Mouse (Mus musculus): ENCODE measurements around the gene Elof1. TPM values are rescaled to one million over a fixed set of nuclear protein-coding genes. Genes with fewer than 3 reads are reported as not detected.
"Not testable (repeated sequence)": the region's sequence is repeated elsewhere in the genome, so short reads cannot be mapped to it uniquely, and the experiment has no call there.

Gene Elof1
- polyA plus RNA-seq, 1 experiment from 2014 or later, result 173 TPM

GRCm38 (mm10) chr9:22153810-22154209, 36.8 kb upstream of the Elof1 start:
- no peak for ATAC-seq (ENCODE audit: insufficient number of reproducible peaks, low FRiP score, low TSS enrichment, low read depth)
- Histone ChIP-seq H3K27me3 (no peaks in the 10 kb centered on the region), H3K4me1 (peaks cover 21% of the 10 kb centered on the region), H3K27ac (no peak overlapping the region), H3K9ac (no peak overlapping the region), H3K4me2 (no peak overlapping the region), H3K4me3 (no peak overlapping the region), H3K9me3 (no peaks in the 10 kb centered on the region), H3K36me3 (no peaks in the 10 kb centered on the region; the same call in 1 of the 2 replicates)
- 88% methylated on average over 3 of the region's 3 CpGs for WGBS

GRCm38 (mm10) chr9:22150946-22151345, 34.0 kb upstream of the Elof1 start:
- no peaks in the 10 kb centered on the region for H3K9me3 ChIP-seq
- 87% methylated on average over 2 of the region's 2 CpGs for WGBS
- no peaks in the 10 kb centered on the region for H3K27me3 ChIP-seq
- no peak overlapping the region for H3K4me2 ChIP-seq
- peaks cover 4% of the 10 kb centered on the region for H3K4me1 ChIP-seq
- H3K27ac ChIP-seq, result no peak overlapping the region
- no peak overlapping the region for H3K9ac ChIP-seq
- no peaks in the 10 kb centered on the region for H3K36me3 ChIP-seq
- H3K4me3 ChIP-seq, result no peak overlapping the region
- ATAC-seq (ENCODE audit: insufficient number of reproducible peaks, low FRiP score, low TSS enrichment, low read depth), result no peak

GRCm38 (mm10) chr9:22150249-22150693, 33.3 kb upstream of the Elof1 start:
- not testable (repeated sequence) for H3K4me3 ChIP-seq; ATAC-seq (ENCODE audit: insufficient number of reproducible peaks, low FRiP score, low TSS enrichment, low read depth); H3K27ac ChIP-seq; H3K4me2 ChIP-seq; H3K4me1 ChIP-seq; H3K36me3 ChIP-seq; H3K9ac ChIP-seq; H3K27me3 ChIP-seq; H3K9me3 ChIP-seq
- WGBS, result 79% methylated on average over 7 of the region's 7 CpGs

GRCm38 (mm10) chr9:22149426-22150248, 32.7 kb upstream of the Elof1 start:
- Histone ChIP-seq H3K4me2 (no peak overlapping the region), H3K27ac (no peak overlapping the region), H3K27me3 (no peaks in the 10 kb centered on the region), H3K4me1 (no peaks in the 10 kb centered on the region), H3K9me3 (no peaks in the 10 kb centered on the region), H3K4me3 (no peak overlapping the region), H3K9ac (no peak overlapping the region), H3K36me3 (no peaks in the 10 kb centered on the region)
- ATAC-seq (ENCODE audit: insufficient number of reproducible peaks, low FRiP score, low TSS enrichment, low read depth), result no peak
- 68% methylated on average over 20 of the region's 20 CpGs for WGBS

GRCm38 (mm10) chr9:22144304-22144965, 27.5 kb upstream of the Elof1 start:
- WGBS, result 77% methylated on average over 8 of the region's 8 CpGs
- Histone ChIP-seq H3K4me1 (no peaks in the 10 kb centered on the region), H3K9ac (no peak overlapping the region), H3K9me3 (no peaks in the 10 kb centered on the region), H3K4me2 (no peak overlapping the region), H3K27me3 (no peaks in the 10 kb centered on the region), H3K4me3 (no peak overlapping the region), H3K27ac (no peak overlapping the region), H3K36me3 (no peaks in the 10 kb centered on the region)
- no peak for ATAC-seq (ENCODE audit: insufficient number of reproducible peaks, low FRiP score, low TSS enrichment, low read depth)

GRCm38 (mm10) chr9:22143108-22144037, 26.4 kb upstream of the Elof1 start:
- Histone ChIP-seq H3K9me3 (no peaks in the 10 kb centered on the region), H3K4me3 (no peak overlapping the region), H3K4me1 (no peaks in the 10 kb centered on the region), H3K27me3 (no peaks in the 10 kb centered on the region), H3K36me3 (no peaks in the 10 kb centered on the region), H3K4me2 (no peak overlapping the region), H3K27ac (no peak overlapping the region), H3K9ac (no peak overlapping the region)
- WGBS, result 50% methylated on average over 17 of the region's 17 CpGs
- ATAC-seq (ENCODE audit: insufficient number of reproducible peaks, low FRiP score, low TSS enrichment, low read depth), result no peak; the same call in 1 of the 2 replicates

GRCm38 (mm10) chr9:22139746-22140145, 22.8 kb upstream of the Elof1 start:
- no peak overlapping the region for H3K4me2 ChIP-seq
- whole genome bisulfite sequencing, result 83% methylated on average over 5 of the region's 5 CpGs
- no peaks in the 10 kb centered on the region for H3K27me3 ChIP-seq
- no peak overlapping the region for H3K4me3 ChIP-seq
- no peaks in the 10 kb centered on the region for H3K9me3 ChIP-seq
- no peaks in the 10 kb centered on the region for H3K36me3 ChIP-seq
- no peak overlapping the region for H3K27ac ChIP-seq
- no peak for ATAC-seq (ENCODE audit: insufficient number of reproducible peaks, low FRiP score, low TSS enrichment, low read depth)
- no peaks in the 10 kb centered on the region for H3K4me1 ChIP-seq
- H3K9ac ChIP-seq, result no peak overlapping the region

- Histone ChIP-seq H3K4me3 (no peak overlapping the region), H3K9ac (no peak overlapping the region), H3K27me3 (no peaks in the 10 kb centered on the region), H3K4me2 (no peak overlapping the region), H3K9me3 (no peaks in the 10 kb centered on the region), H3K27ac (no peak overlapping the region), H3K36me3 (no peaks in the 10 kb centered on the region), H3K4me1 (no peaks in the 10 kb centered on the region)
- 30% methylated on average over 2 of the region's 2 CpGs for WGBS
- ATAC-seq (ENCODE audit: insufficient number of reproducible peaks, low FRiP score, low TSS enrichment, low read depth), result no peak
These were observed 21.5 kb upstream of the Elof1 start for GRCm38 (mm10) chr9:22138480-22138879.

- H3K9me3 ChIP-seq, result no peaks in the 10 kb centered on the region
- H3K4me3 ChIP-seq, result no peak overlapping the region
- H3K27me3 ChIP-seq, result 0 out of 2 replicates have a peak, but pooled peaks cover under 1% of the 10 kb centered on the region
- no peaks in the 10 kb centered on the region for H3K36me3 ChIP-seq
- no peak overlapping the region for H3K4me2 ChIP-seq
- peaks cover 2% of the 10 kb centered on the region for H3K4me1 ChIP-seq
- no peak for ATAC-seq (ENCODE audit: insufficient number of reproducible peaks, low FRiP score, low TSS enrichment, low read depth)
- H3K27ac ChIP-seq, result no peak overlapping the region
- 16% methylated on average over 23 of the region's 23 CpGs for WGBS
- no peak overlapping the region for H3K9ac ChIP-seq
These were observed 20.0 kb upstream of the Elof1 start for GRCm38 (mm10) chr9:22136765-22137547.

- no peaks in the 10 kb centered on the region for H3K9me3 ChIP-seq
- peaks cover 12% of the 10 kb centered on the region for H3K4me1 ChIP-seq
- no peak within 1 kb of the TSS for H3K9ac ChIP-seq
- H3K4me2 ChIP-seq, result no peak within 1 kb of the TSS
- ATAC-seq (ENCODE audit: insufficient number of reproducible peaks, low FRiP score, low TSS enrichment, low read depth), result no peak
- peaks cover 7% of the 10 kb centered on the region for H3K27me3 ChIP-seq
- H3K27ac ChIP-seq, result no peak within 1 kb of the TSS
- H3K36me3 ChIP-seq, result no peaks in the 10 kb centered on the region
- 76% methylated on average over 7 of the region's 7 CpGs for WGBS
- H3K4me3 ChIP-seq, result no peak within 1 kb of the TSS
These were observed 18.8 kb upstream of the Elof1 start, which contains the start of gene Acp5 for GRCm38 (mm10) chr9:22135644-22136390. Acp5 (minus strand) TSS chr9:22135711.

Measured in limb, embryonic 15.5 days (tissue).